Mouse (Mus musculus) olfactory bulb, adult 2 months (tissue): ENCODE results near the gene Vps37d.

Source experiments
- CTCF ChIP-seq: fragments of 200-500 bp; IDR thresholded peaks from 2 replicates; pipeline ENCODE4 v1.5.1; 2012; ENCODE audit warnings: low read depth, mild to moderate bottlenecking, low read length, moderate library complexity; ENCODE audit not compliant: insufficient read depth
- POLR2A ChIP-seq: fragments of 200-500 bp; IDR thresholded peaks from 2 replicates; pipeline ENCODE4 v1.6.1; 2012; ENCODE audit warnings: mild to moderate bottlenecking, low read depth, low read length, moderate library complexity; ENCODE audit not compliant: insufficient read depth

GRCm38 (mm10) chr5:135120753-135121152 lies 42.7 kb upstream of the Vps37d start:
- TF ChIP-seq POLR2A (no peak), CTCF (no peak)
